Mouse (Mus musculus): ENCODE measurements around the gene Grpel1. TPM values are rescaled to one million over a fixed set of nuclear protein-coding genes. Genes with fewer than 3 reads are reported as not detected.

Grpel1 gene
- total RNA-seq, 4 experiments from 2014 or later: 20.7 to 22.7 (median 21.3) TPM

DNA sequence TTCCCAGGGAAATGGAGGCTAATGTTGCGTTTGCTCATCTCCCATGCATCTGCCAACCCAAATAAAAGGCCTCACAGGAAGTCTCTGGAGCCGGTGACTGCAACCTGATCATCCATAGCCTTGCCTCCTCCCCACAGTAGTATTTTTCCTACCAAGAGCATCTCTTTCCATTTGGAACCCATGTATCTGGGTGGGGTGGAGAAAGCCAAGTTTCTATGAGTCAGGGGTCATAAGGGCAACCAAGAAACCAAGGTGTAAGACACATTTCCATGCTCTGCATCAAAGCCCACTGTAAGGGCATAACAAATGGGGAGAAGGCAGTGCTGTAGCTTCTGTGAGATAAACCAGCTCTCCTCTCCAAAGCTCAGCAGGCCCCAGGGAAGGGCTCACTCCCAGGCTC lies 3.6 kb upstream of the Grpel1 start:
- DNase-seq (ENCODE audit: low spot score in 2 of 2): no peak

GRCm38 (mm10) chr5:36462810-36463209 lies 2.0 kb upstream of the Grpel1 start:
- peak in 1 of 2 experiments; percentile 80 for DNase-seq (ENCODE audit: low spot score in 2 of 2)

DNA sequence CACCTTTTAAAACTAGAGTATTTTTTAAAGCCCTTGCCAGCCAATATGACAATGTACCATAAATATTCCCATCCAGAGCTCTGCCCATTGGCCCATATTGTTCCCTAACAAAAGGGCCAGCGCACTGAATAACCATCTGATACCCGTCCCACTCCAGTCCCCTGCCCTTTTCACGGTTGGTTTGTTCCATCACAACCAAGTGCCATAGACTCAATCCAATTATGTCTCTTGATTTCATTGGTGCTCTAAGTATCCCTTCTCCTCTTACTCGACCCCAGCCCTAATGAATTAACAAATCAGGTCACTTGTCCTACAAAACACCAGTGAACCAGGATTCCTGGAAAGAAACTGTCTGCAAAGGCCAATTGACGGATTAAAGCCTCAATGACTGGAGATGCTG lies 1.4 kb upstream of the Grpel1 start:
- DNase-seq (ENCODE audit: low spot score in 2 of 2): no peak

DNA sequence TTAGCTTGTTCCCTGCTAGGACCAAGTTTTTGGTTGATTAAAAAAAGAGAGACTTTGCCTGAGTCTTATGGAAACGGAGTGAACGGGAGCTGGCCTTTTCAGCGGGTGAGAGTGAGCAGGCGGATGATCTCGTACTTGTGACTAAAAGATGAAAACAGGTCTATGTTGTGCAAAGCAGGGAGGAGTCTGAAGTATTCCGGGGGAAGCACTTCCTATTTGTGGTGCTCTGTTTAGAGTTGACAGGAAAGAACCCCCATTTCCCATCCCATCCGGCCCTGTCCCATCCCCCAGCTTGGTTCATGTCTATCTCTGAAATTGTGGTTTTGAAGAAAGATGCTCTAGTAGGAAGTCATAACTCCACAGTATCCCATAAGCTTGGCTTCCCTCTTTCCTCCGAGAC lies 1.1 kb downstream of the Grpel1 start:
- DNase-seq (ENCODE audit: low spot score in 2 of 2): no peak

DNA sequence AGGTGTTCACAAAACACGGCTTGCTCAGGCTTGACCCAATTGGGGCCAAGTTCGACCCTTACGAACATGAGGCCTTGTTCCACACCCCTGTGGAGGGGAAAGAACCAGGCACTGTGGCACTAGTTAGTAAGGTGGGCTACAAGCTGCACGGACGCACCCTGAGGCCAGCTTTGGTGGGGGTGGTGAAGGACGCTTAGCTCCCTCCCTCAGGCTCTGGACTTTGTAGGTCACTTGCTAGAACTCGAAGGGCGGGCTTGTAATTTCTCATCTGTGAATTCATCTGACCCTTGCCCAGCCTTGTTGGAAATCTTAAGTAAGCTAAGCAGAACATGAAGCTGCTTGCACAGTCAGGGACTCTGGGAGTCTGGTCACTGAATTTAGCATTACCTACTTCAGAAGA lies 6.4 kb downstream of the Grpel1 start:
- no peak for DNase-seq (ENCODE audit: low spot score in 2 of 2)

DNA sequence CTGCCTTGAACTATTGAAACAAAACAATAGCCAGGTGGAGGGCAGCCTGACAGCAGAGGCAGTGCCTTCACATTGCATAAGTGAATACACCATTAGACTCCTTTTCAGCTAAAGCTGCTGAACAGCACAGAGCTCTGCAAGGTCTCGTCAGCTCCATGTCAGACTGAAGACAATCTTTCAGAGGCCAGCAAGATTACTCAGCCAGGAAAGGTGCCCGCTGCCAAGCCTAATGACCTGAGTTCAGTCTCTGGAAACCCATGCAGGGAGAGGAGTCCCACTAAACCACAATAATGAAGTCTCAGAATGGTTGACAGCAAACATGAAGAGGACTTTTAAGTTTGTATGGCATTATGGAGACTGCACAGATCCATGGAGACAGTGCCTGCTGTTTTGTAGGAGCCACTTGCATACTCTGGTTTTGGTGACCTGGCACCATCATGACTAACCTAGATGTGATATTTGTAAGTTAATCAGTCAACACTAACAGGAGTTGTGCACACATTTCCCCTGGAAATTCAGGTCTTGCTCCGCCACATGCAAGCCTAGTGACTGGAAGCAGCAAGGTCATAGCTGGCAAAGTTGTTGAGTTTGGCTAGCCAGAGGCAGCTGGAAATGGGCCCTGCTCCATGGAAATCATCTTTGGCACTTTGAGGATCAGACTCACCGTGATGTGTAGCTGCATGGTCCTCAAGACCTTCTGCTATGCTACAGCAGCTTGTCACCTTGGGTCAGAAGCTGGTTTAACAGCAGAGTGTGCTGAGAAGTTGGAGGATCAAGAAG lies 8.3 kb downstream of the Grpel1 start:
- DNase-seq (ENCODE audit: low spot score in 2 of 2): no peak

DNA sequence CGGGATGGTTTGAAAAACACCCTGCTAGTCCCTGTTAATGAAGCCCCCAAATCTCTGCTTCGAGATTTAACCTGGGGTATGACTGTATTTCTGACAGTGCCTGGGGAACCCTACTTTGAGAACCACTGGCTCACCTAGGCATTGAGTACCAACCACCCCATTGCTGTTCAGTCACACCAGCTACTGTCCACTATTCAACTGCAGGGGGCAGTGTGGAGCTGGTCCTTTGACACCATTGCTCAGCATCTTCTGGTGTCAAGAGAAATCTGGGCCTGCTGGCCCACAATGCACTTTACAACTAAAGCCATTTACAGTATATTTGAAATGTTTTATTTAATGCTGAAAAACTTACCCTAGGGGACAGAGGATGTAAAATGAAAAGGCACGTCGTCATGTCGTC lies 9.5 kb downstream of the Grpel1 start:
- DNase-seq (ENCODE audit: low spot score in 2 of 2): peak in 1 of 2 experiments; percentile 71

GRCm38 (mm10) chr5:36477486-36477885 lies 12.7 kb downstream of the Grpel1 start:
- no peak for DNase-seq (ENCODE audit: low spot score in 2 of 2)

GRCm38 (mm10) chr5:36478540-36479420 lies 14.0 kb downstream of the Grpel1 start:
- no peak for DNase-seq (ENCODE audit: low spot score in 2 of 2)

DNA sequence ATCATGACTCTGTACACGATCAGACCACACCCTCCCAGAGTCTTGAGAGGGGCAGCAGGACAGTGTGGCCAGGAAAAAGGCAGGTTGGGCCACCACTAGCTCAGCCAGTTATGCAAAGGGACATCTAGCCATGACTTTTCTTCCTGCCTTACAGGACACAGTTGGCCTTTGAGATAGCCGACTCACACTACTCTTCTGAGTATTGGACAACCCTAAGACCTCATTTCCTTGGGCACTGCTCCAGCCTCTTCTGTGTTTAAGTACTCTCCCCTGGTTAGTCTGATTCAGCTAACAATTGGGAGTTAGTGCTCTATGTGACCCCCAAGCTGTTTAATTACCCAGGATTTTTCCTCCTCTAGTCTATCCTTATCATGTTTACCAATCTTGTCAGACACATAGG lies 14.9 kb downstream of the Grpel1 start:
- no peak for DNase-seq (ENCODE audit: low spot score in 2 of 2)

- DNase-seq (ENCODE audit: low spot score in 2 of 2): no peak
Observed at GRCm38 (mm10) chr5:36480398-36480797, 15.6 kb downstream of the Grpel1 start.

DNA sequence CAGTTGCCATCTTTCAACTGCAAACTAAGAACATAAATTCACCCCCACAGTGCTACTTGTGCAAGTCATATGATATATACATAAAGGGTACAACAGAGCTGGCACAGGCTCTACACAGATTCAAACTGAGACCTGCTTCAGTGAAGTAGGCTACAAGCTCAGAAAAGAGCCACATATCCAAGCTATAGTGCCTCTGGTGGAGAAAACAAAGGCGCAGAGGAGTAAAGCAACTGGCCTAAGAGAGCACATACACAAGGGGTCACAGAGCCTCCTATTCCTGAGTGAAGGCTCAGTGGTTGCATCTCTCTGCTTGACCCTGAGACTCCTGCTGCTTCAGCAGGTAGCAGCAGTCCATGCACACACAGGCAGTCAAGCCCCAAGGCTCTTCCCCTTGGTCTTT lies 16.3 kb downstream of the Grpel1 start:
- DNase-seq (ENCODE audit: low spot score in 2 of 2): no peak

DNA sequence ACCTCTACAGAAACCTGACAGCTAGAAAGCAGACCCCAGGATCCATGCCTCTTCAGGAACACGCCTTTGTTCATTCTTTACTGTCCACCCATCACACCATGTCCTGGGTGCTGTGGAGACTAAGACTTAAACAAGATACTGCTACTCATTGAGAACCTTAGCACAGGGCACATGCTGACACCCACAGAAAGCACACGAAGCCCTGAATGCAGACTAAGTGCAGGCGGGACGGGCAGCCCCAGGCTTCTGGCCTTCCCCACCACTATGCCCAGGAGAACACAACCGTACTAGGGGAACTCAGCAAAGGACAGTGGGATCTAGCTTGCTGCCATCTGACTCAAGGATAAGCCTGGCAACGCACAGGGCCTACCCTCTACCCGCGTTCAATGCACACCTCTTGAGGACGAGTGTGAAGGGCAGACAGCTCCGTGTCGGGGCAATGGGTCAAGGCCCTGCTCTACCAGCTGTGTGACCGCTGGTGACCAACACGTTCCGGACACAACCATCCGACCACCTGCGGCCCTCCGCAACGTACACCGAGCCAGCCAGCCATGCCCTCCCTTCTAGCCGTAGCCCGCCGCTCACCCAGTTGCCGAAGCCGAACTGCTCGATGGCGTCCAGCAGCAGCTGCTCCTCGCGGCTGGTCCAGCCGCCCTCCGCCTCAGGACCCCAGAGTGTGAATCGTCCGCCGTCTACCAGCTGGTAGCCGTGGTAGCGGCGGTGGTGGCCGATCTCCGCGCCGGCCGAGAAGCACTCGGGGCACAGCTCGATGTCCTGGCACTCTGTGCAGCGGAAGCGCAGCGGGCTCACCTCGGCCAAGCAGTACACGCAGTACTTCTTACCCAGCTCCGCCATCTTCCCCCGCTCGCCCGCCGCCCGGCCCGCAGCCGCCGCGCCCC lies 18.7 kb downstream of the Grpel1 start:
- no peak for DNase-seq (ENCODE audit: low spot score in 2 of 2)

DNA sequence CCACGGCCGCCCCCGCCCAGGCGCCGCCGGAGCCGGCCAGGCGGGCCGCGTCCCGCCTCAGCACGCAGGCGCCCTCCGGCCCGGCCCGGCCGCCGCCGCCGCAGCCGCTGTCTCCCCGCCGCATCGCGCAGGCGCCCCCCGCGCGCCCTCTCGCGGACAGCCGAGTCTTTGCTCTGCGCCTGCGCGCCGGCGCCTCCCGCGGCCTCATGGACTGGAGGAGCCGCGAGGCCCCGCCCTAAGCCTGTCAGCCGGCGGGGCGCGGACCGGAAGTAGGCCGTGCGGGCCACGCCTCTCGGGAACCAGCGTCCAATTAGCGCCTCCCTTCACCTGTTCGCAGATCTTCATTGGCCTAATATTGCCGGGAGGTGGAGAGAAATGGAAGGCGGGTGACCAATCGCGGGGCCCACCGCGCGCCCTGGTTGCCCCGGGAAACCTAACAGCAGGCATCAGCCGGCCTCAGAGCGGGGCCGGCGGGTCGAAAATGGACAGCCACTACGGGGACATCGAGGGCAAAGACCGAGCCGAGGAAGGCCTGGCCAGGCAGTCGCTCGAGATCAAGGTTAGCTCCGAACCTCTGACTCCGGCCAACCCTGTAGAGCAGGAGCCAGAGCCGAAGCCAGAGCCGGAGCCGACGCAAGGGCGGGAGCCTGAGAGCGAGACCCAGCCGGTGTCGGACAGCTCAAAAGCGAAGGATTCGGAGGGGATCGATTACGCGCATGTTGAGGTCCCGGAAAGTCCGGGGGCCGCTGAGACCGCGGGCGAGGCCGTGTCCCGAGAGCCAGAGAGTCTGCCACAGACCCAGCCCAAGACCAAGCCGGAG lies 19.6 kb downstream of the Grpel1 start, which contains the start of the genes Tada2b and Ccdc96:
Tada2b (minus strand) TSS at position 115 of the 820 bp plus-strand sequence.
Ccdc96 (plus strand) TSS at position 418 of the 820 bp plus-strand sequence.
- peak; percentile 98 for DNase-seq (ENCODE audit: low spot score in 2 of 2)

DNA sequence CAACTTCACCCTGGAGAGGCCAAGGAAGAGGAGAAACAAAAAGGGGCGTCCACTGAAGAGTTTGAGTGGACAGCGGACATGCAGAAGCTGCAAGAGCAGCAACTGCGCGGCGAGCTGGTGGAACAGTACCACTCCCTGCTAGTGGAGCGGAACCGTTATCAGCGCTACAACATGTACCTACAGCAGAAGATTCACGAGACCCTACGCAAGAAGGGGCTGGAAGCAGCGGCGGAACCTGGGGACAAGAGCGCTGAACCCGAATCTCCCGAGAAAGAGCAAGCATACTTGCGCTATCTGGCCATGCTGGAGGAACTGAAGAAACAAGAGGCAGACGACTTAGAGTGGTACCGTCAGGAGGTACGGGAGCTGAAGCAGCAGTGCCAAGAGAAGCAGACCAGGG lies 20.5 kb downstream of the Grpel1 start:
- DNase-seq (ENCODE audit: low spot score in 2 of 2): no peak

- no peak for DNase-seq (ENCODE audit: low spot score in 2 of 2)
Observed at GRCm38 (mm10) chr5:36489225-36489624, 24.4 kb downstream of the Grpel1 start.

DNA sequence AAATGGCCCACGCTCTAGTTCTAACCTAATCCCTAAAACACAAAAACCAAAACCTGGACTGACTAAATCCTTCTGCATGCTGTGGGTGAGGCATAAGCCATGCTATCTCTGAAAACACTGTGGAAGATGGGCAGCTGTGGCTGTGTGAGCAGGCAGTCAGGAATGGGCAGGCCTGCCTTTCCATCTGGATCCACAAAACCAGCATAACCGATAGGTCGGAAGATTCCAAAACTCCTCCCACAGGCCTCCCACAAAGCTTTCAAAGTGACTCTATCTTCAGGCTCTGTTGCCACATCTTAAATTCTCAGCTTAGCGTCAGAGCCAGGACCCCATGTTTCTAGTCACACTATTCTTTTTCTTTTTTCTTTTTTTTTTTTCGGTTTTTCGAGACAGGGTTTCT lies 29.1 kb downstream of the Grpel1 start:
- DNase-seq (ENCODE audit: low spot score in 2 of 2): peak; percentile 60 to 64

DNA sequence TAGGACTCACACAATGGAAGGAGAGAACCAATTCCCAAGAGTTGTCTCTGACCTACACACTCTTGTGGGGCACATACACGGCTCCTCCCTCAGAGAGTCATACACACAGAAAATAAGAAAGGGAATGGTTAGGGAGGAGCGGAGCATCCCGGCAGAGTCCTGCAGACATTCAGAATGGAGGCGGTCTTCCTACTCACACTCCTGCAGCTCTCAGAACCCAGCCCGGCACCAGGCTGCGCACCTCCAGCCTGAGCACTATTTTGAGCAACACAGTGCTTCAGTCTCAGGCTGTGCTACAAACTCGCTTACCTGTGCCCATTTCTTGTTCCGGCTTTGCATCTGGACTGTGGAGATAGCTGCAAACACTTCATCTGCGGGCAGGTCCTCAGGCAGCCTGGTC lies 29.9 kb downstream of the Grpel1 start:
- DNase-seq (ENCODE audit: low spot score in 2 of 2): no peak

- DNase-seq (ENCODE audit: low spot score in 2 of 2): no peak
Observed at GRCm38 (mm10) chr5:36505235-36505634, 40.4 kb downstream of the Grpel1 start.

GRCm38 (mm10) chr5:36505643-36506042 lies 40.8 kb downstream of the Grpel1 start:
- no peak for DNase-seq (ENCODE audit: low spot score in 2 of 2)

Data from layer of hippocampus, adult 8-10 months (tissue).